Mouse (Mus musculus) kidney, postnatal 14 days (tissue): ENCODE data around the gene Cuta.
A peak's percentile ranks its signal among the peaks of the same experiment; 100 is the strongest.
"Not testable (repeated sequence)": the region's sequence is repeated elsewhere in the genome, so short reads cannot be mapped to it uniquely, and the experiment has no call there.

Experiments used
- DNase-seq: peaks from one replicate; pipeline ENCODE4 v3.0.0; 2022; ENCODE audit warnings: mixed read lengths

Cuta gene

GRCm38 (mm10) chr17:26939178-26939972 lies at the start of gene Cuta:
Gene Cuta, minus strand, starts transcription at chr17:26939569.
- DNase-seq: peak; percentile 100

- DNase-seq: no peak
Observed at GRCm38 (mm10) chr17:26985503-26986179, 46.3 kb upstream of the Cuta start.

- DNase-seq: no peak
Observed at GRCm38 (mm10) chr17:26983382-26983781, 44.0 kb upstream of the Cuta start.

- DNase-seq: no peak
Observed at GRCm38 (mm10) chr17:26981050-26981449, 41.7 kb upstream of the Cuta start.

GRCm38 (mm10) chr17:26979426-26979825 lies 40.1 kb upstream of the Cuta start:
- no peak for DNase-seq

GRCm38 (mm10) chr17:26977354-26977753 lies 38.0 kb upstream of the Cuta start:
- DNase-seq: not testable (repeated sequence)

GRCm38 (mm10) chr17:26975415-26975814 lies 36.0 kb upstream of the Cuta start:
- no peak for DNase-seq

- DNase-seq: no peak
Observed at GRCm38 (mm10) chr17:26974547-26974946, 35.2 kb upstream of the Cuta start.

- peak; percentile 97 for DNase-seq
Observed at GRCm38 (mm10) chr17:26972703-26973574, 33.6 kb upstream of the Cuta start, which contains the start of gene Zbtb9. Gene Zbtb9, plus strand, starts transcription at chr17:26973167.

- DNase-seq: no peak
Observed at GRCm38 (mm10) chr17:26972107-26972506, 32.7 kb upstream of the Cuta start.

GRCm38 (mm10) chr17:26971247-26971905 lies 32.0 kb upstream of the Cuta start:
- no peak for DNase-seq

- DNase-seq: no peak
Observed at GRCm38 (mm10) chr17:26970221-26970620, 30.9 kb upstream of the Cuta start.

GRCm38 (mm10) chr17:26969257-26969656 lies 29.9 kb upstream of the Cuta start:
- DNase-seq: no peak

- DNase-seq: no peak
Observed at GRCm38 (mm10) chr17:26968200-26968611, 28.8 kb upstream of the Cuta start.

- no peak for DNase-seq
Observed at GRCm38 (mm10) chr17:26967477-26967876, 28.1 kb upstream of the Cuta start.

- DNase-seq: no peak
Observed at GRCm38 (mm10) chr17:26966993-26967392, 27.6 kb upstream of the Cuta start.

- DNase-seq: no peak
Observed at GRCm38 (mm10) chr17:26961572-26962240, 22.3 kb upstream of the Cuta start.

- no peak for DNase-seq
Observed at GRCm38 (mm10) chr17:26959815-26960214, 20.4 kb upstream of the Cuta start.

GRCm38 (mm10) chr17:26958880-26959279 lies 19.5 kb upstream of the Cuta start:
- DNase-seq: no peak

GRCm38 (mm10) chr17:26957872-26958271 lies 18.5 kb upstream of the Cuta start:
- DNase-seq: no peak

GRCm38 (mm10) chr17:26956895-26957294 lies 17.5 kb upstream of the Cuta start:
- no peak for DNase-seq

GRCm38 (mm10) chr17:26956309-26956708 lies 16.9 kb upstream of the Cuta start:
- DNase-seq: no peak
